Mouse (Mus musculus) heart, adult 8-10 months (tissue): ENCODE results near the gene Dync1li2. TPM values are rescaled to one million over a fixed set of nuclear protein-coding genes. Genes with fewer than 3 reads are reported as not detected.

ENCODE experiments used
- DNase-seq: peaks from one replicate; pipeline ENCODE4 v3.0.0; 2022; ENCODE audit warnings: low spot score
- total RNA-seq, 4 experiments: library from RNA; stranded (reverse); gene quantifications; 2 replicates each; pipeline ENCODE4 v1.2.4; 2022

Gene Dync1li2
- total RNA-seq, 4 experiments from 2014 or later, result 80.4 to 113 (median 96.5) TPM

GRCm38 (mm10) chr8:104414204-104414603 lies 28.6 kb downstream of the Dync1li2 start:
- DNase-seq, result no peak

GRCm38 (mm10) chr8:104413770-104414169 lies 29.1 kb downstream of the Dync1li2 start:
- DNase-seq, result no peak

DNA sequence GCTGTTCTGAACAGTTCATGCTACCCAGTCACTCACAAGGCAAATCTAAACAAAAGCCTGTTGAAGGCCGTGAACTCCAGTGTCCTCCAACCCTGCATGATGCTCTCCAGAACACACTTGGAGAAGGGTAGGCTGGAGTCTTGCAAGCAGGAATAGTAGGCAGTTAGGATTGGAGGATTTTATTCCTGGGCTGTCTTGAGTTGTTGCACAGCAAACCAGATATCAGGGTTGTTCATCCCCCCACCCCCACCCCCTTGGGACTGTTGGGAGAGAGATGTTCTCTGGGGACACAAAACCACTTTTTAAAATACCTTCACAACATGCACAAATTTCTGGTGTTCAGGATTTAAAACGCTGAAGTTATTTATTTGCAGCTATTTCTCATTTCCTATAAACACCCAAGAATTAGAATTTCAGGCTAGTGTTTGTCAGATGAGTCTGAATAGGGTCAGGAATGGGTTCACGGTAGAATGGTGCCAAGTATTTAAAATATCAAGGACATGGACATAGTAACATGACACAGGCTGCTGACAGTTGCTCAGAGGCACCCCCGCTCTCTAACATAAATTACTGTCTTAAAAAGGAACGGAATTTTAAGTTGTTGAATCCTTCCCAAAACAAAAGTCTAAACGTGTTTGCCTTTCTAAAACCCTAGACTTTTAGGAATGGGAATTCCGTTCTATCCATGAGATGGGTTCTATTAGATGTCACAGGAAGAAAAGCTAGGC lies 29.9 kb downstream of the Dync1li2 start:
- DNase-seq, result no peak

- no peak for DNase-seq
These were observed 30.9 kb downstream of the Dync1li2 start for GRCm38 (mm10) chr8:104411972-104412371.

GRCm38 (mm10) chr8:104411468-104411867 lies 31.4 kb downstream of the Dync1li2 start:
- no peak for DNase-seq

GRCm38 (mm10) chr8:104410628-104411273 lies 32.1 kb downstream of the Dync1li2 start:
- no peak for DNase-seq

- peak; percentile 18 for DNase-seq
These were observed 34.3 kb downstream of the Dync1li2 start for GRCm38 (mm10) chr8:104408328-104409110.

DNA sequence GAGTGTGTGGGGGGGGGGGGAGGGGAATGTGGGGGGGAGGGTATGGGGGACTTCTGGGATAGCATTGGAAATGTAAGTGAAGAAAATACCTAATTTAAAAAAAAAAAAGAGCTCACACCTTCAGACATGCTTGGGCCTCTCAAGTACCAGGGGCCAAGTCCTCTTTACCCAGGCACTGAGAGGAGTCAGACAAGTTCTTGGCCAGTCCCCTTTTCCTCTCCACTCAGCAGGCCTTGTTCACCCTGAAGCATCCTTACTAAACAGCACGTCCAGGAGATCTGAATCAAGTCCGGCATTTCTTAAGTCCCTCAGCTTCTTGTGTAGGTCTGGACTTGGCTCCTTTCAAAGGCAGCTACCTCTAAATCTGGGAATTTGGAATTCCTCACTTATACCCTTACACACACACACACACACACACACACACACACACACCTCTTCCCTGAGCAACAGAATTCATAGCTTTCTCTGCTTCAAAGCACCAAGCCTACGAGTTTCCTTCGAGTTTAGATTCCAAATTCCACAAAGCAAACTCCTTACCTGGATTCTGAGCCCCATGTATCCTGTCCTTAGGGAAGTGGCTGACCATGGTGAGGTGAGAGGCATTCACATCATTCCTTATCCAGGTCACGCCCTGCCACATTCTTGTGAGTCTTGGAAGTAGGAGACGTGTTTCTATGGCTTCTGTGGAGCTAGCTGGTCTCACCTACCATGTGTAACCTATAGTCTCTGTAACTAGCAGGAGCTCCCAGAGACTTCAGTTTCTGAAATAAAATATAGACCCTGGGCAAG lies 36.3 kb downstream of the Dync1li2 start:
- no peak for DNase-seq

DNA sequence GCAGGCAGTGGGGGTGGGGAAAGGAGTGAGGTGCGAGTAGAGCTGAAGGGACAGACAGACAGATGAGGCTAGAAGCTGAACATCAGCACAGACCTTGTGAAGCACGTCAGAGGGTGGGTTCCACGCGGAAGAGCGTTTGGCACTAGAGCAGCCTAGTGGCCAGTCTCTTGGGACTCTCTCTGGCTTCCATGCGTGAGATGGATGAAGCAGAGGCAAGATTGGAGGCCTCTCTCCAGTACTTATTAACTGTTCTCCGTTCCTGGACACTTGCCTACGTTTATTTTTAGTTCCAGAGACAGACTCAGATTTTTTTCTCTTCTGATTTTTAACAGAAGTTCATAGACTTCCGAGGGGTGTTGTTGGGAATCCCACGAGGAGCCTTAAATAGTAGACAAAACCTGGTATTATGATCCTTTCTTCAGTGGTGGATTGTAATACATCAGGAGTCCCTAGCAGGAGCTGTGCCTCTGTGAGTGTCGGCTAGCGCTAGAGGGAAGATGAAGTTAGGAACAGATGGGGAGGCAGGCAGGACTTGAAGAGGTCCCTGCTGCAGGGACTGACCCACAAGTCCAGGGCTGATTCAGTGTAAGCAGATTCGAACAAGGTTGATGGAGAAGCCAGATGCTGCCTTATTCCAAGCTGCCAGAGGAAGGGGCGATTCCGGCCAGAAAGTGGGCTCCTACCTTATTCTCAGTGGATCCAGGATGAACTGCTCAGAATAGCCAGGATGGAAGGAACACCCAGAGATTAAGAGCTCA lies 37.2 kb downstream of the Dync1li2 start:
- DNase-seq, result peak; percentile 60

DNA sequence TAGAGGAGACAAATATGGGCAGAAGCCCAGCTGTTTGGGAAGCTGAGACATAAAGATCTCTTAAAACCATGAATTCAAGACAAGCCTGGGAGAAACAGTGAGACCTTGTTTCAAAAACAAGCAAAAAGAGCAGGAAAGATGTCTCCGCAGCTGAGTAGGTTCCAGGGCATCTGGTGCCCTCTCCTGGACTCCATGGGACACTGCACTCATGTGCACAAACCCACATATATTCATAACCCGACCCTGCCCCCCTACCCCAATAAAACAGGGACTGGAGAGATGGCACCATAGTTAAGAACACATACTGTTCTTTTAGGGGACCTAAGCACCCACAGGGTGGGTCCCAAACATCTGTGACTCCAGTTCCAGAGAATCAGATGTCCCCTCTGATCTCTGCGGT lies 39.3 kb downstream of the Dync1li2 start:
- no peak for DNase-seq

DNA sequence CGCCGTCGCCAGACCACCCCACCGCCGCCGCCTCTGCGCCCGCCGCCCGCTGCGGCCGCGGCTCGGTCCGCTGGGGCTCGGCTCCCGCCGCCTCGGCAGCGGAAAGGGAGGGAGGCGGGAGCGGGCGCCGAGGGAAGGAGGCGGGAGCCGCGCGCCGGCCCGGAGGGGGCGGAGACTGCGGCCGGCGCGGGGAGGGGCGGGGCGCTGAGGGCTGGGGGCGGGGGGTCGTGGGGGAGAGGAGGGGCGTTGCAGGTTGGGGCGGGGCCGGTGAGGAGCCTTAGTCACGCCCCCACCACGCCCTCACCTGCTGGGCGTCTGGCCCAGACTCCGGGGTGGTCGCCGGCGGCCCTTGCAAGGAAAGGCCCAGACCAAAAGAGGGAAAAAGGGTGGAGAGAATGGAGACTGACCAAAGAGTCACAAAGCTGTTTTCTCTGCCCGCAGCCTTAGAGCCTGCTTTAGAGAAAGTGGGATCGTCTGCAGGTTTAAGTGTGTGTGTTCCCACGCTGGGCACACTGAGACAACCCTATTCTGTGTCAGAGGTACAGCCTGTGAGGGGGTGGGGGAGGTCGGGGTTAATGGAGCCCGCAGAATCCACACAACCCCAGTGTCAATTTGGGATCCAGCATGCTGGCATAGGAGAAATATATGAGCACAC lies 47.0 kb downstream of the Dync1li2 start, which contains the start of gene Cmtm4:
Gene Cmtm4 (minus strand): TSS at position 105 of the 655 bp plus-strand sequence.
- DNase-seq, result peak; percentile 32

DNA sequence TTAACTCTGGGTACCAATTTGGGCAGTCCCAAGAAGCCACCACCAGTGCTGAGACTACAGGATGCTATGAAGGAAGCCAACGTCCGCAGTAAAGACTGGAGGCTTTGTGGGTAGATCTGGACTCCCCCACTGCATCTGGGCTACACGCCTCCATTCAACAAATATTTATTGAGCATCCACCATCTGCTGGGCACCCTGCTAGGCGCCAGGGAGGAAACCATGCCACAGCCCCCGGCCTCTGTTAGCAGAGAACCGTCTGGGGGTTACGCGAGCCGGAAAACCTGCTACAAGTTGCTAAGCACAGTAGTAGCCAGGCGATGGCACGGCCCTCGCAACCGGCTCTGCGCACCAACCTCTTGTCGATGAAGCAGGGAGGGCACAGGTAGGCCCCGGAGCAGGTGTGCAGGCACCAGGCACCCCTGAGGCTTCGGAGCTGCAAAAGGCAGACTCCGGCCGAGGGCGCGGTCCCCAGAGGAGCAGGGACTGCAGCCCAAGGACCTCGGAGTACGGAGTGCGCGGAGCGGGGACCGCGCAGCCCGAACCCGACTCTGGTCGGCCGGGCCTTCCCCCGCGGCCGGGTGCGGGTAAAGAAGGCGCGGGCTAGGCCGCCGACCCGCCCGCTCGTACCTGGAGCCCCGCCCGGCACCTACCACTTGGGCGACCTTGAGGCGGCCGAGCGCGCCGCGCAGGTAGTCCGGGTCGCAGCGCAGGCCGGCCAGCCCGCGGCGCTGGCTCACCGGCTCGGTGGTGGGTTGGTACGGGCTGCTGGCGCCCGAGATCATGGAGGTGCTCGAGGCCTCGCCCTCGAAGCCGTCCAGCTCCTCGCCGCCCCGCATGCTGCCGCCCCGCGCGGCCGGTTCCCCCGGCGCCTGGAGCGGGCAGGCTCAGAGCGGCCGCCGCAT lies 47.8 kb downstream of the Dync1li2 start:
- DNase-seq, result no peak

DNA sequence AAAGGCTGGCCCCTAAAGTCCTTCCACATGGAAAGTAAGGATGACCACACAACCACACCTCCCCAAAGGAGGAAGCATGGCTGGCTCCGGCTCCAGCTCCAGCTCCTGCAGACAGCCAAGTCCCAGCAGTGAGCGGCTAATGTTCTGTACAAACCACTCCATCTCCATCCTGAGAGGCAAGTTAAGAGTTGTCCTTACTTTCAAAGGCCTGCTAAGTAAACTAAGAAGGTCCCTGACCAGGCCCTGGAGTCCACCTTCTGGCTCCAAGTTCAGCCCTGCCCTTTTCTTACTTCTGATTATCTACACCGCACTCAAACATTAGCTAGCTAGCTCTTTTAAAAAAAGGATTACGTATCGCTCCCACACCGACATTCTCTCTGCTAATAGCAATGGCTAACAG lies 49.1 kb downstream of the Dync1li2 start:
- DNase-seq, result no peak

DNA sequence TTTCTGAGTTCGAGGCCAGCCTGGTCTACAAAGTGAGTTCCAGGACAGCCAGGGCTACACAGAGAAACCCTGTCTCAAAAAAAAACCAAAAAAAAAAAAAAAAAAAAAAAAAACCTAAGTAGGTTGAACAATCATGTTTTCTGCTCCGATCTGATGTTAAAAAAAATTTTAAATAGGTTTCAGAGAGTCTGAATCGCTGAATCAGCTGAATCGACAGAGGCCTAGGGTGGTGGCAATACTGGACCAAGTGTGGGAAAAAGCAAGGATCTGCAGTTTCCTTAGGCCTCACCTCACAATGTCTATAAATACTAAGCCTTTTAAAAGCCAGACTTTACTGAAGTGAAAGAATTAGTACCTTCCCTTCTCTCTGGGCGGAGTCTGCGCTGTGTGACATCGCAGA lies 49.7 kb downstream of the Dync1li2 start:
- DNase-seq, result no peak

GRCm38 (mm10) chr8:104390245-104390644 lies 52.6 kb downstream of the Dync1li2 start:
- DNase-seq, result no peak

- DNase-seq, result no peak
These were observed 54.9 kb downstream of the Dync1li2 start for GRCm38 (mm10) chr8:104387980-104388379.

GRCm38 (mm10) chr8:104387501-104387900 lies 55.3 kb downstream of the Dync1li2 start:
- no peak for DNase-seq

GRCm38 (mm10) chr8:104386693-104387092 lies 56.2 kb downstream of the Dync1li2 start:
- no peak for DNase-seq

DNA sequence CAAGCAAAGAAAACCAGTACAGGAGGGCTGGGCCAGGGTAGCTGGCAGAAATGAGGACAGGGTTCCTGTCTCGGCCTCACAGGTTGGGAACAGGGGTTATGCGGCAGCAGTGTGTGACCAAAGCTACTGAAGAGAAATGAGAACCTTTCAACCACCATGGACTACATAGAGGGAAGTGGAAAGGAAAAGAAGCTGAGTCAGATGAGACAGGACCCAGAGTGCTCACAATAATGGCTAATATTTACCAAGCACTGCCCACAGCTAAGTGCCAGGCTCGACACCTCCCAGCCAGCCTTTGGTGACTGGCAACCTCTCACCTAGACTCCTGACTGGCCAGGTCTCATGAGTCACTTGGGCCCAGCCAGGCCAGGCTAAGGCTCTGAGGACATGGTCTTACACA lies 58.9 kb downstream of the Dync1li2 start:
- no peak for DNase-seq
